Mouse (Mus musculus): Measurements from ENCODE around the gene Agrp. TPM values are rescaled to one million over a fixed set of nuclear protein-coding genes. Genes with fewer than 3 reads are reported as not detected.
A peak's percentile ranks its signal among the peaks of the same experiment; 100 is the strongest.

Agrp gene
- total and polyA plus RNA-seq, 2 experiments from 2014 or later, result 7.6 TPM; not detected in 1

DNA sequence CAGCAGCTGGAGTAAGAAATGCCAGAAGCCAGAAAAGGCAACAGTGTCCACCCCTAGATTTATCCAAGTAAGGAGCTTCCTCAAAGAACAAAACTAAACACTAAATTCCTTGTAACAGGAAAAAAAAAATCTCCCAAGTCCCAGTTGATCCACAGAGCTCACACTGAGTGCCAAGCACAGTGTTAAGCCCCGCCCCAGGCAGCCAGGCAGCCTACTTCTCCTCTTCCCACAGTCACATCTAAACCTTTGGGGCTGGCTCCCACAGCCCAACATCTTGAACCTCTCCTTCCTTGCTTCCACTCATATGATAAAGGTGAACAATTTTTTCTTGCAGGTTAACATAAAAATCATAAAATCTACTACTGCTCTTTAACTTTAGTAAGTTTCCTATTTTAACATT is 73.3 kb downstream of the Agrp start:
- Histone ChIP-seq H3K27me3 (ENCODE audit: insufficient read depth, low read length) (no peaks in the 10 kb centered on the region), H3K36me3 (ENCODE audit: insufficient read depth, low read length) (0 out of 2 replicates have a peak, but pooled peaks cover 5% of the 10 kb centered on the region), H3K4me2 (ENCODE audit: low read depth, low read length, poor library complexity, severe bottlenecking) (no peak overlapping the region), H3K4me1 (ENCODE audit: insufficient read depth, low read length) (peaks cover 7% of the 10 kb centered on the region; the same call in 1 of the 2 replicates), H3K9me3 (ENCODE audit: low read length) (no peaks in the 10 kb centered on the region), H3K9ac (replicated peaks; ENCODE audit: low read length, poor library complexity, severe bottlenecking) (no peak overlapping the region), H3K27ac (ENCODE audit: low read depth, low read length) (no peak overlapping the region), H3K4me3 (ENCODE audit: low read depth, low read length) (no peak overlapping the region)
- WGBS, result 74% methylated on average over 1 of the region's 1 CpGs
- no peak for DNase-seq (ENCODE audit: low spot score)
- no peak for TF ChIP-seq CTCF (IDR thresholded peaks at IDR 0.05)
- ATAC-seq (ENCODE audit: low FRiP score), result no peak

DNA sequence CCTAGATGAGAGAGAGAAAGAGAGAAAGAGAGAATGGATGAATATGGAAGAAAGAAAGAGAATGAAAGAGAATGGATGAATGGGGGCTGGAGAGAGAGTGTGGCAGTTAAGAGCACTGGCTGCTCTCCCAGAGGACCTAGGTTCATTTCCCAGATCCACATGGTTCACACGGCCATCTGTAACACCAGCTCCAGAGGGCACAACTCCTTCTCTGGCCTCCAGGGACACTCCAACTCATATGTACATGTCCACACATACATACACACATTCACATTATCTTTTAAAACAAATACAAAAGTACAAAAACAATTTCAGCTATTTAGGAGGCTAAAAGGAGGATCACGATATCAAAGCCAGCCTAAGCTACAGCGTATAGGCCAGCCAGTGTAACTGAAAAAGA is 74.3 kb downstream of the Agrp start:
- H3K4me1 ChIP-seq (ENCODE audit: insufficient read depth, low read length), result peaks cover 7% of the 10 kb centered on the region; the same call in 1 of the 2 replicates
- no peak overlapping the region for H3K4me3 ChIP-seq (ENCODE audit: low read depth, low read length)
- TF ChIP-seq CTCF (IDR thresholded peaks at IDR 0.05), result no peak
- ATAC-seq (ENCODE audit: low FRiP score) (no peak), DNase-seq (ENCODE audit: low spot score) (no peak)
- H3K36me3 ChIP-seq (ENCODE audit: insufficient read depth, low read length), result 0 out of 2 replicates have a peak, but pooled peaks cover 5% of the 10 kb centered on the region
- no peaks in the 10 kb centered on the region for H3K27me3 ChIP-seq (ENCODE audit: insufficient read depth, low read length)
- no peak overlapping the region for H3K9ac ChIP-seq (replicated peaks; ENCODE audit: low read length, poor library complexity, severe bottlenecking)
- 78% methylated on average over 3 of the region's 3 CpGs for WGBS
- H3K27ac ChIP-seq (ENCODE audit: low read depth, low read length), result no peak overlapping the region
- H3K4me2 ChIP-seq (ENCODE audit: low read depth, low read length, poor library complexity, severe bottlenecking), result no peak overlapping the region
- H3K9me3 ChIP-seq (ENCODE audit: low read length), result no peaks in the 10 kb centered on the region

DNA sequence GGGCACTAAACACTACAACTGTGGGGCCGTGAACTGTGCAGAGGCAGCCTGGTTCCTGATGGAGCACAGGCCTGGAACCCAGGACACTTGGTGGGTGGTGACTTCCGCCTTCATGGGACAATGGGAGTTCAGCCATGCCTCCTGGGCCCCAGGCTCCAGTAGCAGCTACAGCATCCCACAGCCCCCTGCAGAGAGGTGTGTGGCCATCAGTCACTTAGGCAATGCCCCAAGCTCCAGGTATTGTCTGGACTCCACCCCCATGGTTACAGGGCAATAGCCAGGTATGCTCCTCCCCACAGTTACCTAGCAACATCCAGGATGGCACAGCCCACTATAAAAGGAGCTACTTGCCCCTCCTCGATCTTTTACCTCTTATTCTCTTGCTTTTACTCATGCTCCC is 82.0 kb downstream of the Agrp start:
- H3K4me2 ChIP-seq (ENCODE audit: low read depth, low read length, poor library complexity, severe bottlenecking), result no peak overlapping the region
- ATAC-seq (ENCODE audit: low FRiP score) (no peak), DNase-seq (ENCODE audit: low spot score) (no peak)
- no peaks in the 10 kb centered on the region for H3K4me1 ChIP-seq (ENCODE audit: insufficient read depth, low read length)
- no peak overlapping the region for H3K4me3 ChIP-seq (ENCODE audit: low read depth, low read length)
- WGBS, result 80% methylated on average over 3 of the region's 3 CpGs
- no peaks in the 10 kb centered on the region for H3K27me3 ChIP-seq (ENCODE audit: insufficient read depth, low read length)
- H3K9me3 ChIP-seq (ENCODE audit: low read length), result no peaks in the 10 kb centered on the region
- TF ChIP-seq CTCF (IDR thresholded peaks at IDR 0.05), result no peak
- H3K9ac ChIP-seq (replicated peaks; ENCODE audit: low read length, poor library complexity, severe bottlenecking), result no peak overlapping the region
- H3K27ac ChIP-seq (ENCODE audit: low read depth, low read length), result no peak overlapping the region
- H3K36me3 ChIP-seq (ENCODE audit: insufficient read depth, low read length), result peaks cover 7% of the 10 kb centered on the region; the same call in 1 of the 2 replicates

DNA sequence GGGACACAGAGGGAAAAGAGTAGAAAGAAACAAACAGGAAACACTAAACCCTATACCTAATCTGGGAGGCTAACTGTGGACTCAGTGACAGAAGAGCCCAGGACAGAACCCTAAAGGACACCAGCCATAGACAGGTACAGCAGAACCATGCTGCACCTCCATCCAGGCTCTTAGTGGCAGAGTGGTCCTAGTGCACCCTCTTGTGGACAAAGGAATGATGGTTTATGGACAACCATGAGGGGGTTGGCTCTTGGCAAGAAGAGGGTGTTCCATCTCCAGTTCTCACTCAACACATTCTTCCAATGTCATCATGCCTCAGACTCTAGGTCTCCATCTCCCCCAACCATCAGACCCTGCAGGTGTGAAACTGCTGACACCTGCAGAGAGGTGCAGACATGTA is 83.1 kb downstream of the Agrp start:
- TF ChIP-seq CTCF (IDR thresholded peaks at IDR 0.05), result peak; percentile 82
- Histone ChIP-seq H3K27me3 (ENCODE audit: insufficient read depth, low read length) (no peaks in the 10 kb centered on the region), H3K4me2 (ENCODE audit: low read depth, low read length, poor library complexity, severe bottlenecking) (no peak overlapping the region), H3K27ac (ENCODE audit: low read depth, low read length) (no peak overlapping the region), H3K9me3 (ENCODE audit: low read length) (no peaks in the 10 kb centered on the region), H3K4me1 (ENCODE audit: insufficient read depth, low read length) (no peaks in the 10 kb centered on the region), H3K36me3 (ENCODE audit: insufficient read depth, low read length) (peaks cover 5% of the 10 kb centered on the region; the same call in 1 of the 2 replicates), H3K4me3 (ENCODE audit: low read depth, low read length) (no peak overlapping the region), H3K9ac (replicated peaks; ENCODE audit: low read length, poor library complexity, severe bottlenecking) (no peak overlapping the region)
- ATAC-seq (ENCODE audit: low FRiP score) (no peak), DNase-seq (ENCODE audit: low spot score) (peak; percentile 71)

DNA sequence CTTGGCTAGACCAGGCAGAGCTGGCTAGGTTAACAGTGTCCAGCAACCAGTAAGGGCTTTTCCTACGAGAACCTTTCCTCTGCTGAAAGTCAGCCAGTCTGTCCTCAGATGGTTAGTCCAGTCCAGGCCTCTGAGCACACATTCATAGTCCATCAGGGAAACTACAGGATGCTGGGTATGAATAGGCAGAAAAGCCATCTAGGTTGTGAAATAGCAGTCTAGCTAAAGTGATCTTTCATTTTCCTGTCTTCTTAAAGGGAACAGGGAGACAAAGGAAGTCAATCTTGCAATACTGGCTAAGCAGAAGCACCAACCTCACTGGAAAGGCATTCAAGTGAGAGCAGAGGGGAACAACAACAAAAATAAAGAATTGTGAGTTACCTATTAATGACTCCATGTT is 84.4 kb downstream of the Agrp start:
- DNase-seq (ENCODE audit: low spot score) (no peak), ATAC-seq (ENCODE audit: low FRiP score) (no peak)
- H3K9ac ChIP-seq (replicated peaks; ENCODE audit: low read length, poor library complexity, severe bottlenecking), result no peak overlapping the region
- H3K36me3 ChIP-seq (ENCODE audit: insufficient read depth, low read length), result peaks cover 5% of the 10 kb centered on the region; the same call in 1 of the 2 replicates
- H3K27me3 ChIP-seq (ENCODE audit: insufficient read depth, low read length), result no peaks in the 10 kb centered on the region
- H3K27ac ChIP-seq (ENCODE audit: low read depth, low read length), result no peak overlapping the region
- WGBS, result 83% methylated on average over 1 of the region's 1 CpGs
- H3K4me3 ChIP-seq (ENCODE audit: low read depth, low read length), result no peak overlapping the region
- no peaks in the 10 kb centered on the region for H3K4me1 ChIP-seq (ENCODE audit: insufficient read depth, low read length)
- TF ChIP-seq CTCF (IDR thresholded peaks at IDR 0.05), result no peak
- H3K9me3 ChIP-seq (ENCODE audit: low read length), result no peaks in the 10 kb centered on the region
- H3K4me2 ChIP-seq (ENCODE audit: low read depth, low read length, poor library complexity, severe bottlenecking), result no peak overlapping the region

DNA sequence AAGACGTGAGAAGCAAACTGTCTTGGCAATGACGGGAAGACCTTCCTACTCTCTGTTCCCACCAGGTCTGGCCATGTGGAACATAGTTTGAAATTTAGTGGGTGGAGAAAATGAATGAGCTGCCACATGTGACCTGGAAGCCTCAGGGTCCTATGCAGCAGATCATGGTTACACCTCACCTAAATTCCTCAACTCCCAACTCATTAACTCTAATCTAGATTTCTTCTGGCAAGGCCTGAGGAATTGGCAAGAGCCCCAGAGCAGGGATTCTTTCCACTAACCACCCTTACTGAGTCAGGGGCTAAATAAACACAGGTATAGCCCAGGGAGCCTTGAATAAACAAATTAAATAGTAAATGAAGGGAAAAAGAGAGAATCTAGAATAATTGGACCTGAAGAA is 85.2 kb downstream of the Agrp start:
- DNase-seq (ENCODE audit: low spot score) (no peak), ATAC-seq (ENCODE audit: low FRiP score) (no peak)
- Histone ChIP-seq H3K36me3 (ENCODE audit: insufficient read depth, low read length) (peaks cover 5% of the 10 kb centered on the region; the same call in 1 of the 2 replicates), H3K4me1 (ENCODE audit: insufficient read depth, low read length) (no peaks in the 10 kb centered on the region), H3K4me3 (ENCODE audit: low read depth, low read length) (no peak overlapping the region), H3K9me3 (ENCODE audit: low read length) (no peaks in the 10 kb centered on the region), H3K9ac (replicated peaks; ENCODE audit: low read length, poor library complexity, severe bottlenecking) (no peak overlapping the region), H3K27ac (ENCODE audit: low read depth, low read length) (no peak overlapping the region), H3K27me3 (ENCODE audit: insufficient read depth, low read length) (no peaks in the 10 kb centered on the region), H3K4me2 (ENCODE audit: low read depth, low read length, poor library complexity, severe bottlenecking) (no peak overlapping the region)
- TF ChIP-seq CTCF (IDR thresholded peaks at IDR 0.05), result no peak
- WGBS, result 90% methylated on average over 2 of the region's 2 CpGs
